Mouse (Mus musculus): Measurements from ENCODE around the gene Sparc. TPM values are rescaled to one million over a fixed set of nuclear protein-coding genes. Genes with fewer than 3 reads are reported as not detected.

The Sparc gene
- polyA plus RNA-seq, 1 experiment = not detected

DNA sequence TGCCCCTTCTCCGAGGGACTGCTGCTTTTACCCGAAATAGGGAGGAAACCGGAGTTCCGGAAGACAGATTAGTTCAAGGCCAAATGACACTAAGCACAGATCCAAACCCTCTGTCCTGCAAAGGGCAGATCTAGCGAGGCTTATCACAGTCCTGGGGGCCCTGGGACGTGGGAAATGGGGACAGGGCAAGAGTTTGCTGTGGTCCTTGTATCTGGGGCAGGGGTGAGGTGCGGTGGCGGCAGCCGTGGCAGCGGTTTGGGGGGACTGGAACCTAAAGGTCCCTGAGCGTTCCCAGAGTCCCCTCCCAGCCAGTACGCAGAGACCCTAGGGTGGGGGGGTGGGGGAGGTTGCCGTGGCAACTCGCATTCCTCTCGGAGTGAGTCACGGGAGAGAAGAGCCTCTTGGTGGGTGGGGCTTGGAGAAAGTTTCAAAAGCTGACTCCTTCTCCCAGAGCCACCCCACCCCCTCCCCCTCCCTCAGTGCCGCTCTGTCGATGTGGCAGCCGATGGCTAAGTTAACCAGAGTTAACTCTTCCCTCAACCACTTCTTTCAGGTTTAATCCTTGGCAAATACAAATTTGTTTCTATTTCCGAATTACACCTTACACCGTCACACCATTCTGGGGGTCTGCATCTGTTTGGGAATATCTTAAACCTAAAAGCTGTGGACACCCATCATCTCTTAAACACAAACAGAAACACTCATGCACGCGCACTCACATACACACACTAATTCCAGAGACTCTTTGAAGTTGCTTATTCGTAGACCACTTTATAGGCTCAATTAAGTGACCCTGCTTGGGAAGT, 4.9 kb downstream of the Sparc start:
- no peak for TF ChIP-seq GATA1 (IDR thresholded peaks at IDR 0.05; ENCODE audit: low read length)

DNA sequence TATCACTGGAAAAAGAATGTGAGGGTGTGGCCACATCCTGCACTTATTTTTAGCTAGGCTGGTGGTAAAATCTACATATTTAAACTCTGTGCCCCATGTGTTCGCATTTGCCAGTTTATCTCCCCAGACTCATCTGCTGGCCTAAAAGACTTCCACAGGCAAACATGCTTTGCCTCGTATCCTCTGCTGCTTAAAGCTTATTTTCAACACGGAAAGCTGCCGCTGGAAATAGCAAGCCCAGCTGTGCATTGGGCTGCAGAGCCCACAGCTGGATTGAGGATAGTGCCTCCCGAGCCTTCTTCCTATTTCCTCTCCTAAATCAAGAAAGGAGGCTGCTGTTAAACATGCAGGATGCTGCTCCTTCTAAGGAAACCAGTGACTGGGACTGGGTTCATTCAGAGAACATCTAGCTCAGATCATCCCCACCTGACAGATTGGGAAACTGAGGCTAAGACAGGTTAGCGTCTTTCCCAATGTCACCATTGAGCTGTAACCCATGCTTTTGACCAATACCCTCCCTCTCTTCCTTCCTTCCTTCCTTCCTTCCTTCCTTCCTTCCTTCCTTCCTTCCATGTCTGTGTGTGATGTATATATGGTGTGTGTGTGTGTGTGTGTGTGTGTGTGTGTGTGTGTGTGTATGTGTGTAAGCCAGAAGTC, 6.2 kb downstream of the Sparc start:
- no peak for TF ChIP-seq GATA1 (IDR thresholded peaks at IDR 0.05; ENCODE audit: low read length)

DNA sequence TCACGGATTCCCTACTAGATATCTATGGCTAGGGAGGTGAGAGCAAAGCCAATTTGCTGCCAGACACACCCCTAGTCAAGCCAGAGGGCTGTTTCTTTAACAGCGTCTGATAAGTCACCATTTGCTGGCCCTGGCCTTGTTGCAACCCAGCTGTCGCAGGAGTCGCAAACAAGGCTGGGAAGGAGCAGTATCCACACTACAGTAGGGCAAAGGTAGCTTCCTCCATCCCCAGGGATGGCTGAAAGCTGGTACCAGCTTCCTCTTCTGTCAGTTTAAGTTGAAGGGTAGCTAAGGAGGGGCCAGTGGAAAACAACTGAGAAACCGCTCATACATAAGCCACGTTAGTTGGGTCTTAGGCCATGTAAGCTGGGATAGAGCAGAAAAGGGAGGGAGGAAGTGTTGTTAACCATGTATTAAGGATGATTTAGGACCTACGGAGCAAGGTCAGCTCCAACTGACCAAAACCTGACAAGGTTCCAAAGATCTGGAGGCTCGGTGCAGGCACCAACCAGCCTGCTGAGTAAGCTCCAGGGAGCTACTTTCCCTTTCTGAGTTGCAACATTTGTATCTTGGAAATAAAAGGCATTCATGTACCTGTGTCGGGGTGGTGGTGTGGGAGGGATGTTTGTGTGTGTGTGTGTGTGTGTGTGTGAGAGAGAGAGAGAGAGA, 7.8 kb downstream of the Sparc start:
- no peak for TF ChIP-seq GATA1 (IDR thresholded peaks at IDR 0.05; ENCODE audit: low read length)

GRCm38 (mm10) chr11:55414314-55414713, 8.7 kb downstream of the Sparc start:
- TF ChIP-seq GATA1 (IDR thresholded peaks at IDR 0.05; ENCODE audit: low read length) = no peak

GRCm38 (mm10) chr11:55413416-55413796, 9.6 kb downstream of the Sparc start:
- no peak for TF ChIP-seq GATA1 (IDR thresholded peaks at IDR 0.05; ENCODE audit: low read length)

- TF ChIP-seq GATA1 (IDR thresholded peaks at IDR 0.05; ENCODE audit: low read length) = no peak
Observed at GRCm38 (mm10) chr11:55412680-55413415, 10.1 kb downstream of the Sparc start.

DNA sequence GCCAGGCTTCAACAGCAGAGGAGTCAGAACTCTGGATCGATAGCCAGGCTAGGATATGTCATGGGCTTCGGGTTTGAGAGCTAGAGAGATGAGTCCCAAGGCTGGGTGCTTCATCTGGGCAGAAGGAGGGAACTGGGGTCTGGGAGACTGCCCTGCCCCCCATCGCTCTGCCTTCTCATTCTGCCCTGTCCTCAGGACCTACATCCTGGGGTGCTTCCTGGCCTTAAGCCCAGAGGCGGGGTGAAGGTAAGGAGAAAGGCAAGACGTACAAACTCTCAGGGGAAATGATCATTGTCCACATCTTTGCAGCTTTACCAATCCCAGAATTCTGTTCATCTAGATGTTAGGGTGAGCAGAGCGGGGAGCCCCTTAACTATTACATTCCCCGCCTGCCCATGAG, 10.9 kb downstream of the Sparc start:
- TF ChIP-seq GATA1 (IDR thresholded peaks at IDR 0.05; ENCODE audit: low read length) = no peak

DNA sequence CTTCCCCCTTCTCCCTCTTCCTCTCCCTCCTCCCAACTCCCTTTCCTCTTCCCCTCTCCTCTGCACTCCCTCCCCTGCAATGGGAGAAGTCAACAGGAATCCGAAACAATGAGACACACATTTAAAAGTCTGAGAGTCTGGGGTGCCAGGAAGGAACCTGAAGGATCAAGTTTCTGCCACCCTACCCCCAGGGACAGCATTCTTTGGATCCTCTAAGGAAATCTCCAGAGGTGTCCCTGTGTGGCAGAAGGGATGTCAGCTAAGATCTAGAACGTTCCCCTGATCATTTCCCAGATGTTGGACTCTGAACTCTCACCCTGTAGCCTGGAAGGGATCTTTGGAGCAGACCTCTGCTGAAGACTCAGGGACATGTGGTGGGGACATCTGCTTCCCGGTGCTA, 12.5 kb downstream of the Sparc start:
- TF ChIP-seq GATA1 (IDR thresholded peaks at IDR 0.05; ENCODE audit: low read length) = no peak

DNA sequence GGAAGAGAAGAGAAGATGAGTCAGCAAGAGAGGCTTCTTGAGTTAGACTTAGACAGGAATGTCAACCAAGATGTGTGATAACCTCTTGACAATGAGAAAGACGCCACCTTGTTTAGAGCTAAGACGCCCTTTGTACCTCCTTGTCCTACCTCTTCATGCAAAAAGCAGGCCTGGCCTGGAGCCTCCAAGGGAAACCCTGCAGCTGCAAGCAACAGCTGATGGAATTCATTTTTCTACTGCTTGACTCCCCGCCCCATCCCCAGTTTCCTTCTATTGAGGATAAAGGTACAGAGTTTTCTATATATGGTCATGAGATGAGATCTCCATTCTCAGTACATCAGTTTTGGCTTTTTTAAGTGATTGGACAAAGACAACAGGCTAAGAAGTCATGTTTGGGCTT, 13.0 kb downstream of the Sparc start:
- TF ChIP-seq GATA1 (IDR thresholded peaks at IDR 0.05; ENCODE audit: low read length) = no peak

- no peak for TF ChIP-seq GATA1 (IDR thresholded peaks at IDR 0.05; ENCODE audit: low read length)
Observed at GRCm38 (mm10) chr11:55407133-55407532, 15.8 kb downstream of the Sparc start.

DNA sequence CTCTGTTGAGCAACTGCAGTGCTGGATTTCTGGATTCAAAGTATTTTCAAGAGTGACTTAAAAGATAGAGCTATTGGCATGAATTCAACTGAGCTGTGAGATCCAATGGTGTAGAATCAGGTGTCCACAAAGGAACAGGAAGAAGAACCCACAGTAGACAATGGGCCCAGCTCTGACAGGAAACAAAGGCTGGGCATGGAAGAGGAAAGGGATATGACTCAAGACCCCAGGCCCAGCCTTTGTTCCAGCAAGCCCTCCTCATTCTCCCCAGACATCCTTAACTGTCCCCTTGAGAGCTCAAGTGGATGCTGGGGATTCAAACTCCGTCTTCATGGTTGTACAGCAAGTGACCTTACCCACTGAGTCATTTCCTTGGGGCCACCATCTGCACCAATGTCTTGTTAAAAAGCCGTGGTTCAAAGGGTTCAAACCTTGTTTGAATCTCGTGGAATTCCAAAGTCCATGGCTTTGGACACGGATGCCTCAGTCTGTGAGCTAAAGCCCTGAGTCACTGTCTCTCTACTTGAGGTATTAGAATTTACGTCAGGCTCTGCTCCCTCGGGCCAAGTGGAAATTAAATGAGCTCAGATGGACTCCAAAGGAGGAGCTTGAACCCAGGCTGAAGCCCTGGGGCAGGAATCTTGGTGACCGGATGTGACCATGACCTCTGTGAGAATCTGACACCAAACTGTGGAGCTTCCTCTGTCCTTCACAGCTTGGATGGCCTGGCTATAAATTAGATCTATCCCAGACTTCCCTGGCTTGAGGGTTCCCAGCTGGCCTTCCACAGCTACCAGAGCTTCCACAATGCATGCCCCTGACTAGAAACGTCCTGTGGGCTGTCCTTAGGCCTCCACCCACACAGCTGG, 17.1 kb downstream of the Sparc start:
- no peak for TF ChIP-seq GATA1 (IDR thresholded peaks at IDR 0.05; ENCODE audit: low read length)

DNA sequence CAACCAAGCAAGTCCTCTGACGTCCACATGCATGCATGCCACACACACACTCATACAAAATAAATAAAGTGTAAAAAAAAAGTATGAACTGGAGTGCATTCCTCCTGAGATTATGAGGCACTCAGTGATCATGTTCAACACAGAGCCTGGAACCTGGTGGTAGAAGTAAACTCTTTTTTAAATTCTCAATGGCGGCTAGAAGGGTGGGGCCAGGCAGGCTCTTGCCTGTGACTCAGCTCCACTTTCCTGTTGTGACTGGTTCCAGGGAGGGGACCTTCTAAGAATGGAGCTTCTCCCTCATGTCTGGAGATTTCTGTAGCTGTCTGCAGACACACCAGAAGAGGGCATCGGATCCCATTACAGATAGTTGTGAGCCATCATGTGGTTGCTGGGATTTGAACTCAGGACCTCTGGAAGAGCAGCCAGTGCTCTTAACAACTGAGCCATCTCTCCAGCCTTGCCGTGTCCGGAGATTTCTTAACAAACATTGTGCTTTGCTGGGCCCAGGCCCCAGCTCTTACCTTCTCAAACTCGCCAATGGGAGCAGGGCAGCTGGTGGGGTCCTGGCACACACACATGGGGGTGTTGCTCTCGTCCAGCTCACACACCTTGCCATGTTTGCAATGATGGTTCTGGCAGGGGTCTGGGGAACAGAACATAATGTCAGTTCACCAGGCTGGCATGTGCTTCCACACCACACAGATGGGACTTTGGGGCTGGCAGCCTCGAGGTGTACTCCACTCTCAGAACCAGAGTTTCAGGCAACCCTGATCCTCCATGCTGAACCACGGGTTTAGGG, 18.1 kb downstream of the Sparc start:
- no peak for TF ChIP-seq GATA1 (IDR thresholded peaks at IDR 0.05; ENCODE audit: low read length)

GRCm38 (mm10) chr11:55400863-55401262, 22.1 kb downstream of the Sparc start:
- TF ChIP-seq GATA1 (IDR thresholded peaks at IDR 0.05; ENCODE audit: low read length) = no peak

DNA sequence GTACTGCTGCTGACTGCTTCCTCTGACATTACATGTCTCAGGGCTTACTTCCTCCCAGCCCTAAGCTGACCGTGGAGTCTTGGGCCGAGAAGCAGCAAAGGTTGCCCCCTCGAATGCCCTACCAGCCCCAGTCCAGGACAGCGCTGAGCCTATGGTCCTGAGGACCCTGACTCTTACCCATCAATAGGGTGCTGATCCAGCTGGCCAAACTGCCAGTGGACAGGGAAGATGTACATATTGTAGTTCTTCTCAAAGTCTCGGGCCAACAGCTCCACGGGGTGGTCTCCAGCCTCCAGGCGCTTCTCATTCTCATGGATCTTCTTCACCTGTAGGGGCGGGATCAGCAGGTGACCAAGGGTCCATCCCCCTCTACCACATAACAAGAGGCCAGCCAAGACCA, 24.6 kb downstream of the Sparc start:
- TF ChIP-seq GATA1 (IDR thresholded peaks at IDR 0.05; ENCODE audit: low read length) = no peak

All from G1E-ER4 (cell line).